Mouse (Mus musculus): ENCODE data around the gene Esp22.
"Not testable (repeated sequence)": the region's sequence is repeated elsewhere in the genome, so short reads cannot be mapped to it uniquely, and the experiment has no call there.

Esp22 gene

DNA sequence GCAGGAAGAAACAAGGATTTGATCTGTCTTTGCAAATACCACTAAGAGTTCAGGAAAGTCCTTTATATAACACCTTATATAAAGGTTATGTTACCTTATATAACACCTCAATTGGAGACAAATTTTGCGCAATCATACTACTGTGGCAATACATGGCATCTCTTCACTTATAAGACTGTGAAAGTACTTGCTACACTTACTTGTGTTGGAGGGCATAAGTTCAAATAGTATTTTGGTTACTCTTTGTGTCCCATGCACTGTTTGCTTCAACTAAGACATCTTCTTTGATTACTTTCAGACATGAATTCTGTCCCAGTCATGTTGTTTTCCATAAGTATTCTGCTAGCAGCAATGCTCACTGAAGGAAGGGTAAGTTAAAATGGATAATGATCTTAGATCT, at the start of gene Esp22:
Gene Esp22, plus strand, starts transcription at position 301 of the 400 bp plus-strand sequence.
- DNase-seq: no peak

DNA sequence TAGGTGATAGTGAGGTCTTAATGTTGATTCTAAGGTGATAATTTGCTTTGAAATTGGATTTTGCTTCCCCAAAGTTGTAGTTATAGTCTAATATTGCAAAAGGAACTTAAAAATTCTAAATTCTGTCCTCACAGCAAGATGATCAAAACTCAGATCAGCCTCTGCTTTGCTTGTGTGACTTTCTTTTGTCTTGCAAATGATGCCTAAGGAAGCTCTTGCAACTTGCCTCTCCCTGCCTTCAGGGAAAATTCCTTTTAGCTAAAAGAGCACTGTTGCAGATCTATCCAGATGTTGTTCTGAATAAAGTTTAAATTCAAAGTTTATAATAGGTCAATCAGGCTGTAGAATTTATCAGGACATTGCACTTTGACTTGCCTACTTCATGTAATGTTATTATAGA, 31.5 kb upstream of the Esp22 start:
- no peak for DNase-seq

DNA sequence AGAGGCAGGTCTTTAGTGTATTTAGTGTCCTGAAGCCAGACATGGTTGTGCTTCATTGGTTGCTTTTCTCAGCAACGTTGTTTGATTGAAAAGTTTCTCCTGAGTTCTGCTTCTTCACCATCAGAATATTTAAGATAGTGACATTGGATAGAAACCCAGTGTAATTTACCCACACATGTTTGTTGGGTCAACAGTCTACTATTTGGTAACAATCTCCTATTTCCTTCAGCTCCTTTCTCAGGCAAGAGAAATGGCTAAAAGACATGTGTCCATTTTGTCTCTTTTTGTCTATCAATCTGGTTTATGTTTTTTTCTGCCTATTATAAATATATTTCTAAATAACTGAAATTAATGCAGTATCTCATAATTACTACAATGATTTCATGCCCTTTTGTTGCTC, 18.2 kb upstream of the Esp22 start, which contains the start of gene Esp23:
Gene Esp23, minus strand, starts transcription at position 101 of the 400 bp plus-strand sequence.
- DNase-seq: no peak

DNA sequence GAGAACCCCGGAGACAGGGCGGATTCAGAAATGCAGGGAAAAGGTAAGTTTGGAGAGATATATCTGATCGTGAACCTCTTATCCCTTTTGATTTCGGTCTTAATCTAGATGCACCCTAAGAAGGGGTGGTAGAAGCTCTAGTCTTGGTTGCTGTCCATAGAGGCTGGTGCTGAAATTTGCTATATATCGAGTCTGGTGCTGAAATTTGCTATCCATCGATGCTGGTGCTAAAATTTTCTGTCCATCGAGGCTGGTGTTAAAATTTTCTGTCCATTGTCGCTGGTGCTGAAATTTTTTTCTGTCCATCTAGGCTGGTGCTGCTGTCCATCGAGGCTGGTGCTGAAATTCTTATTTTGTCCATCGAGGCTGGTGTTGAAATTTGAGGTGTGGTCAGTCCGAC, 12.0 kb downstream of the Esp22 start:
- DNase-seq: not testable (repeated sequence)

DNA sequence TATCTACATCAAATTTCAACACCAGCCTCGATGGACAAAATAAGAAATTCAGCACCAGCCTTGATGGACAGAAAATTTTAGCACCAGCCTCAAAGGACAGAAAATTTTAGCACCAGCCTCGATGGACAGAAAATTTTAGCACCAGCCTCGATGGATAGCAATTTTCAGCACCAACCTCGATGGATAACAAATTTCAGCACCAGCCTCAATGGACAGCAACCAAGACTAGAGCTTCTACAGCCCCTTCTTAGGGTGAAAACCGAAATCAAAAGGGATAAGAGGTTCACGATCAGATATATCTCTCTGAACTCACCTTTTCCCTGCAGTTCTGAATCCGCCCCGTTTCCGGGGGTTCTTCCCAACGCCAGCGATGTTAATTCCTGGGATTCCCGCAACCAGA, 34.0 kb downstream of the Esp22 start:
- not testable (repeated sequence) for DNase-seq
